Mouse (Mus musculus) myocyte (in vitro differentiated cells): Measurements from ENCODE around the gene Cdh1. TPM values are rescaled to one million over a fixed set of nuclear protein-coding genes. Genes with fewer than 3 reads are reported as not detected.
A peak's percentile ranks its signal among the peaks of the same experiment; 100 is the strongest.
"Not testable (repeated sequence)": the region's sequence is repeated elsewhere in the genome, so short reads cannot be mapped to it uniquely, and the experiment has no call there.

Source experiments
- H3K27me3 ChIP-seq: one replicate; pipeline ENCODE4 v1.6.1; 2011; ENCODE audit not compliant: control insufficient read depth, insufficient read depth, insufficient read length
- H3K36me3 ChIP-seq: one replicate; pipeline ENCODE4 v1.6.1; 2011; ENCODE audit not compliant: control insufficient read depth, insufficient read depth
- H3K4me2 ChIP-seq: one replicate; pipeline ENCODE4 v1.6.1; 2011; ENCODE audit warnings: low read depth, control low read depth
- H3K4me3 ChIP-seq: one replicate; pipeline ENCODE4 v1.5.1; 2011; ENCODE audit warnings: mild to moderate bottlenecking, control low read depth, moderate library complexity
- H3K79me2 ChIP-seq: one replicate; pipeline ENCODE4 v1.6.1; 2011; ENCODE audit not compliant: control insufficient read depth, insufficient read depth
- H3ac ChIP-seq: one replicate; pipeline ENCODE4 v1.6.1; 2011; ENCODE audit not compliant: control insufficient read depth, insufficient read length
- CEBPB ChIP-seq: IDR thresholded peaks from 2 replicates; pipeline ENCODE4 v1.6.1; 2011; ENCODE audit warnings: mild to moderate bottlenecking, moderate library complexity; ENCODE audit not compliant: poor library complexity, insufficient read depth, severe bottlenecking
- E2F4 ChIP-seq: IDR thresholded peaks from one replicate; pipeline ENCODE4 v1.6.1; 2011; ENCODE audit warnings: mild to moderate bottlenecking, control low read depth, moderate library complexity; ENCODE audit not compliant: insufficient read depth
- MAX ChIP-seq: IDR thresholded peaks from one replicate; pipeline ENCODE4 v1.6.1; 2011; ENCODE audit warnings: low read depth, mild to moderate bottlenecking, control low read depth
- MYOD1 ChIP-seq, 3 experiments: IDR thresholded peaks; one replicate each; pipeline ENCODE4 v1.6.1; 2011; ENCODE audit warnings: control low read depth in 2 of 3, low read depth in 2 of 3, mild to moderate bottlenecking in 2 of 3, moderate library complexity in 1 of 3; ENCODE audit not compliant: insufficient read length in 2 of 3, control insufficient read depth in 1 of 3
- MYOG ChIP-seq, 3 experiments: IDR thresholded peaks; one replicate each; pipeline ENCODE4 v1.6.1; 2011; ENCODE audit warnings: control low read depth in 2 of 3, low read depth in 2 of 3, mild to moderate bottlenecking in 2 of 3; ENCODE audit not compliant: insufficient read length in 2 of 3, control insufficient read depth in 1 of 3, insufficient read depth in 1 of 3
- POLR2A ChIP-seq: IDR thresholded peaks from one replicate; pipeline ENCODE4 v1.6.1; 2011; ENCODE audit warnings: low read depth, mild to moderate bottlenecking, control low read depth, moderate library complexity; ENCODE audit not compliant: insufficient read length
- POLR2AphosphoS2 ChIP-seq: IDR thresholded peaks from one replicate; pipeline ENCODE4 v1.6.1; 2011; ENCODE audit warnings: low read depth, control low read depth; ENCODE audit not compliant: insufficient read length
- REST ChIP-seq: IDR thresholded peaks from one replicate; pipeline ENCODE4 v1.6.1; 2011; ENCODE audit warnings: mild to moderate bottlenecking, control low read depth, moderate library complexity; ENCODE audit not compliant: insufficient read depth, insufficient read length
- SRF ChIP-seq: IDR thresholded peaks from one replicate; pipeline ENCODE4 v1.6.1; 2011; ENCODE audit warnings: low read depth; ENCODE audit not compliant: control insufficient read depth, insufficient read length
- TCF12 ChIP-seq: IDR thresholded peaks from one replicate; pipeline ENCODE4 v1.6.1; 2011; ENCODE audit warnings: mild to moderate bottlenecking, control low read depth; ENCODE audit not compliant: poor library complexity, insufficient read depth, severe bottlenecking
- TCF3 ChIP-seq: IDR thresholded peaks from one replicate; pipeline ENCODE4 v1.6.1; 2011; ENCODE audit warnings: low read depth, control low read depth; ENCODE audit not compliant: insufficient read length
- USF1 ChIP-seq: IDR thresholded peaks from one replicate; pipeline ENCODE4 v1.6.1; 2011; ENCODE audit warnings: low read depth, mild to moderate bottlenecking, control low read depth, moderate library complexity
- polyA plus RNA-seq: library from polyadenylated mRNA; unstranded; fragments of >200 nt; fragmentation: generic; extraction: Trizol; gene quantifications from one replicate; pipeline ENCODE4 v1.2.1, GENCODE M21; 2012; ENCODE audit warnings: missing spikeins

Gene Cdh1
- polyA plus RNA-seq, 1 experiment = 0.11 TPM

GRCm38 (mm10) chr8:106605657-106606056, 2.5 kb downstream of the Cdh1 start:
- Histone ChIP-seq H3K36me3 (no peaks in the 10 kb centered on the region), H3K27me3 (no peaks in the 10 kb centered on the region), H3K4me3 (no peak overlapping the region), H3K4me2 (no peak overlapping the region), H3K79me2 (no peaks in the 10 kb centered on the region), H3ac (no peak overlapping the region)
- TF ChIP-seq REST = no peak

DNA sequence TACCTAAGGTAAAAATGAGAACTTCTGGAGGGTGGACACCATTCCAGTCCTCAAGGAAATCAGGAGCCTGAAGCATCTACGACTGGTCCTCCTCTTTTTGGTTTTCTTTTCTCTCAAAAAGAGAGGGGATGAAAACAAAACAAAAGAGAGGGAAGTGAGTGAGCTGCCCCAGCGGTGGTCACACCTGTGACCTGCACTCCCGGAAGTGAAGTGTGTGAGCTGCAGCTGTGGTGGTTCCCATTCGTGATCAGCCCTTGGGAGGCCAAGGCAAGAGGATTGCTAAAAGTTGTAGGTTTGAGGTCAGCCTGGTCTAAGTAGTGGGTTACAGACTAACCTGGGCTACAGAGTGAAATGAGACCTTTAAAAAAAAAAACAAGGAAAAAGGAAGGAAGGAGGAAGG, 3.0 kb downstream of the Cdh1 start:
- Histone ChIP-seq H3K4me2 (no peak overlapping the region), H3K79me2 (no peaks in the 10 kb centered on the region), H3ac (no peak overlapping the region), H3K4me3 (no peak overlapping the region), H3K36me3 (no peaks in the 10 kb centered on the region), H3K27me3 (no peaks in the 10 kb centered on the region)
- TF ChIP-seq E2F4 = no peak
- no peak for TF ChIP-seq MAX
- TF ChIP-seq MYOD1 (IDR thresholded peaks at IDR 0.05; ENCODE audit: control insufficient read depth in 1 of 3, insufficient read length in 2 of 3, low read depth in 2 of 3) = no peak
- no peak for TF ChIP-seq SRF
- TF ChIP-seq USF1 = no peak
- TF ChIP-seq POLR2A = no peak
- no peak for TF ChIP-seq TCF12
- TF ChIP-seq TCF3 = no peak
- no peak for TF ChIP-seq MYOG (IDR thresholded peaks at IDR 0.05; ENCODE audit: control insufficient read depth in 1 of 3, insufficient read depth in 1 of 3, insufficient read length in 2 of 3, low read depth in 2 of 3)
- TF ChIP-seq POLR2AphosphoS2 = no peak
- no peak for TF ChIP-seq CEBPB

GRCm38 (mm10) chr8:106606601-106607145, 3.5 kb downstream of the Cdh1 start:
- no peaks in the 10 kb centered on the region for H3K36me3 ChIP-seq
- H3K4me2 ChIP-seq = no peak overlapping the region
- no peak for TF ChIP-seq E2F4
- no peak for TF ChIP-seq MYOD1 (IDR thresholded peaks at IDR 0.05; ENCODE audit: control insufficient read depth in 1 of 3, insufficient read length in 2 of 3, low read depth in 2 of 3)
- no peak for TF ChIP-seq TCF3
- TF ChIP-seq CEBPB = no peak
- no peak for TF ChIP-seq MYOG (IDR thresholded peaks at IDR 0.05; ENCODE audit: control insufficient read depth in 1 of 3, insufficient read depth in 1 of 3, insufficient read length in 2 of 3, low read depth in 2 of 3)
- no peak for TF ChIP-seq TCF12
- no peak for TF ChIP-seq USF1
- TF ChIP-seq SRF = no peak
- no peak for TF ChIP-seq POLR2A
- TF ChIP-seq REST = no peak
- no peak for TF ChIP-seq POLR2AphosphoS2
- no peak for TF ChIP-seq MAX
- no peak overlapping the region for H3K4me3 ChIP-seq
- no peaks in the 10 kb centered on the region for H3K79me2 ChIP-seq
- no peaks in the 10 kb centered on the region for H3K27me3 ChIP-seq
- no peak overlapping the region for H3ac ChIP-seq

- not testable (repeated sequence) for H3K27me3 ChIP-seq, H3K79me2 ChIP-seq, H3K4me2 ChIP-seq, H3ac ChIP-seq, H3K4me3 ChIP-seq, H3K36me3 ChIP-seq
Observed at GRCm38 (mm10) chr8:106607783-106608182, 4.6 kb downstream of the Cdh1 start.

GRCm38 (mm10) chr8:106608425-106608824, 5.3 kb downstream of the Cdh1 start:
- H3K36me3 ChIP-seq = no peaks in the 10 kb centered on the region
- no peak overlapping the region for H3ac ChIP-seq
- TF ChIP-seq SRF (peak; percentile 16), POLR2A (no peak), E2F4 (no peak)
- H3K27me3 ChIP-seq = no peaks in the 10 kb centered on the region
- H3K4me3 ChIP-seq = no peak overlapping the region
- no peaks in the 10 kb centered on the region for H3K79me2 ChIP-seq
- H3K4me2 ChIP-seq = no peak overlapping the region

- Histone ChIP-seq H3K4me2 (no peak overlapping the region), H3K27me3 (no peaks in the 10 kb centered on the region), H3ac (no peak overlapping the region), H3K79me2 (no peaks in the 10 kb centered on the region), H3K4me3 (no peak overlapping the region), H3K36me3 (no peaks in the 10 kb centered on the region)
- TF ChIP-seq SRF = no peak
- no peak for TF ChIP-seq USF1
- TF ChIP-seq MYOG (IDR thresholded peaks at IDR 0.05; ENCODE audit: control insufficient read depth in 1 of 3, insufficient read depth in 1 of 3, insufficient read length in 2 of 3, low read depth in 2 of 3) = no peak
- TF ChIP-seq REST = no peak
Observed at GRCm38 (mm10) chr8:106609076-106609903, 6.1 kb downstream of the Cdh1 start.
